Mouse (Mus musculus) large intestine, adult 2 months (tissue): Measurements from ENCODE around the gene Nmrk1. TPM values are rescaled to one million over a fixed set of nuclear protein-coding genes. Genes with fewer than 3 reads are reported as not detected.

Source experiments
- DNase-seq: peaks from one replicate; pipeline ENCODE4 v3.0.0-alpha.2; 2012; ENCODE audit warnings: low read depth, low spot score
- WGBS: fragments of 180-500 bp; shearing (Covaris S2); methylation state at CpG from one replicate; pipeline ENCODE4 v1.1.7; 2018; 5-methylcytosine and 5-hydroxymethylcytosine counted together
- polyA plus RNA-seq: library from polyadenylated mRNA; depleted of rRNA; stranded (reverse); fragments of >200 nt; gene quantifications from 2 replicates; pipeline ENCODE4 v1.2.3, GENCODE M21; 2012

Nmrk1 gene
- polyA plus RNA-seq, 1 experiment, result 4.9 TPM

- DNase-seq, result no peak
- 57% methylated on average over 6 of the region's 6 CpGs for WGBS
Measured at GRCm38 (mm10) chr19:18608975-18609374, 22.8 kb upstream of the Nmrk1 start.

GRCm38 (mm10) chr19:18614337-18614736 is 17.4 kb upstream of the Nmrk1 start:
- WGBS, result 87% methylated on average over 7 of the region's 7 CpGs

DNA sequence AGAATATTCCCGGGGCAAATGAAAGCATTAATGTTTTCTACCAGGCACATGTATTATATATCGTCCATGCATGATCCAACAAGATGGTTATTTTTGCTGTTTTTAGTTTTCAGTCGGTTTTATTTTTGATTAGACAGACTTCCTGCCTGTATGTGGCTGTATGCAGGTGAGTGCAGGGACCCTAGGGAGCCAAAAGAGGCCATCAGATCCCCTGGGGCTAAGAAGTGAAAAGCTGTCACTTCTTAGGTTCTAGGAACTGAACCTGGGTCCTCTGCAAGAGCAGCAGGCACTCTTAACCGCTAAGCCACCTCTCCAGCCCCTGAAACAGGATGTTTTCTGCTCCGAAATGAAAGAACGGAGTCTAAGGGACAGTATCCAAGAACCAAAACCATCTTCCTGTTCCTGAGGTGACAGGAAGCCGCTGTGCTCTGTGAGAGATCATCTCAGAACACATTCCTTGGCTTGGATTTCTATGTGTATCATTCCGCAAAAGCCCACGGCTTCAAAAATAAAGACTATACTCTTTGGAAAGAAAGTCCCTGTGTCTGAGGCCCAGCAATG is 16.0 kb upstream of the Nmrk1 start:
- WGBS, result 70% methylated on average over 9 of the region's 9 CpGs
- no peak for DNase-seq

More at GRCm38 (mm10) chr19:18614337-18614736, 17.4 kb upstream of the Nmrk1 start:
- no peak for DNase-seq

DNA sequence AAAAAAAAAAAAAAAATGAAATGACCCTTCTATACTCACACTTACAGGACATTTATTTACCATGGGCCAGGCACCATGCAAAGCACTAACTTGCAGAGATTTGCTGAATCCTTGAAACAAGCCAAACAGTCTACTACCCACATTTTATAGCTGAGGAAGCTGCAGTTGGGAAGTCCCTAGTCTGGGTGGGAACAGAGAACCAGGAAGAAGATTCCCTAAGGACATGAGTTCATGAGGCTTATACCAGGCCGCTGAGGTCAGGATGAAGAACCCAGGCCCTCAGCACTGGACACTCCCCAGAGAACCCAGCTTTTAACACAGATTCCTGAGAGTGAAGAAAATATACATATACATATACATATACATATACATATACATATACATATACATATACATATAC is 14.2 kb upstream of the Nmrk1 start:
- DNase-seq, result no peak
- WGBS, result 89% methylated on average over 1 of the region's 1 CpGs

- 70% methylated on average over 5 of the region's 5 CpGs for WGBS
- no peak for DNase-seq
Measured at GRCm38 (mm10) chr19:18619060-18619459, 12.7 kb upstream of the Nmrk1 start.

DNA sequence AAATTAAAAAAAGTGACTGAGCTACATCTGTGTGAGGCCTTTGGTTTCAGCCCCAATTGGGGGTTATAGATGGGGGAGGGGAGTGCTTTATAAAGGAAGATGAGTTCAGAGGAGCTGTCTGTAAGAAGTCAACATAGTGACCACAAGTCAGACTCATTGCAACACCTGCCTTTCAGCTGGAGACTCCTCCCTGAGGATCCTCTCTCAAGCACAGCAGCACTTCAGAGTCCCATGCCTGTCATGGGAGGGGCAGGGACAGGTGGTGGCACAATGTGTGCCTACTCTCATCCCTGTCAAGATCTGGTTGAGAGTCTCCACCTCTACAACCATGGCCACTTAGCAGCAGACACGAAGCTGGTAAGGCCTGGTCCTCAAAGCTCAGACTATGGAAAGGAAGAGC is 12.1 kb upstream of the Nmrk1 start:
- no peak for DNase-seq
- 75% methylated on average over 1 of the region's 1 CpGs for WGBS

GRCm38 (mm10) chr19:18623894-18624293 is 7.9 kb upstream of the Nmrk1 start:
- WGBS, result 70% methylated on average over 2 of the region's 2 CpGs
- no peak for DNase-seq

DNA sequence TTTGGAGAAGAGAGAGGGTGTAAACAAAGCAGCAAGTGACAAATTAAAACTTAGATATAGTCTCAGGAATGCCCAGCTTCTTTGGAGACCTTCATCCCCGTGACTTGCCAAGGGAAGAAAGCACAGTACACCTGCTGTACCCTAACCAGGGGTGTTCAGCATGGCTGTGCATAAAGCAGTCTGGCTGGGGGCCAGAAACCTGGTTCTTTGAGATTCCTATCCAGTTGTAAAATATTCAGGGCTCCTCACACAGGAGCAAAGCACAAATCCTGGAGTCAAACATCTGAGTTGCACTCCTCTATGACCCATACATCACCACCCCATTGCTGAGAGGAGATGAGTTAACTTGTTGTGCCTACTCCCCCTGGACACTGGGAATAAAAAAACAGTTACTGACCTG is 2.2 kb upstream of the Nmrk1 start:
- no peak for DNase-seq
- 27% methylated on average over 1 of the region's 1 CpGs for WGBS

GRCm38 (mm10) chr19:18630221-18631119 is 1.3 kb upstream of the Nmrk1 start:
- peak; percentile 24 for DNase-seq
- WGBS, result 3% methylated on average over 17 of the region's 17 CpGs

DNA sequence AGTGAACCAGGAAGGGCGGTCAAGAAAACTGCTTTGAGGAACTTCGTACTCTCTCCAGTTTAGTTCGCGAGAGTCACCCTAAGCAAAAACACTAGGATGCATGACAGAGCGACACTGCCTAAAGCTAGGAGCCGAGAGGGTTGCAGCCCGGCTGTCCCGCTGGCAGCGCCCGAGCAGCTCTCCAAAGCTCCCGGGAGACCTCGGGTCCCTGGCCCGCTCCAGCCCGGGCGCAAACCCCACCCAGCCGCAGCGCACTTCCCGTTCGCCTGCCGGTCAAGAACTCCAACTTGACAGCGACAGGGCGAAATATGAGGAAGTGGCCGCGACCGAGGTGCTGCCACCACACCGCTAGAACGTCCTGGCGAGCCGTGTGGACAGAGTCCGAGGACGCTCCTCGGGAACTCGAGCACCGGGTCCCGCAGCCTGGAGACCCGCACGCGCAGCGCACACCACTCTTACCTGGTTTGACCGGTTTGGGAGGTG is 548 bp upstream of the Nmrk1 start:
- DNase-seq, result peak; percentile 44
- WGBS, result under 1% methylated on average over 40 of the region's 40 CpGs

DNA sequence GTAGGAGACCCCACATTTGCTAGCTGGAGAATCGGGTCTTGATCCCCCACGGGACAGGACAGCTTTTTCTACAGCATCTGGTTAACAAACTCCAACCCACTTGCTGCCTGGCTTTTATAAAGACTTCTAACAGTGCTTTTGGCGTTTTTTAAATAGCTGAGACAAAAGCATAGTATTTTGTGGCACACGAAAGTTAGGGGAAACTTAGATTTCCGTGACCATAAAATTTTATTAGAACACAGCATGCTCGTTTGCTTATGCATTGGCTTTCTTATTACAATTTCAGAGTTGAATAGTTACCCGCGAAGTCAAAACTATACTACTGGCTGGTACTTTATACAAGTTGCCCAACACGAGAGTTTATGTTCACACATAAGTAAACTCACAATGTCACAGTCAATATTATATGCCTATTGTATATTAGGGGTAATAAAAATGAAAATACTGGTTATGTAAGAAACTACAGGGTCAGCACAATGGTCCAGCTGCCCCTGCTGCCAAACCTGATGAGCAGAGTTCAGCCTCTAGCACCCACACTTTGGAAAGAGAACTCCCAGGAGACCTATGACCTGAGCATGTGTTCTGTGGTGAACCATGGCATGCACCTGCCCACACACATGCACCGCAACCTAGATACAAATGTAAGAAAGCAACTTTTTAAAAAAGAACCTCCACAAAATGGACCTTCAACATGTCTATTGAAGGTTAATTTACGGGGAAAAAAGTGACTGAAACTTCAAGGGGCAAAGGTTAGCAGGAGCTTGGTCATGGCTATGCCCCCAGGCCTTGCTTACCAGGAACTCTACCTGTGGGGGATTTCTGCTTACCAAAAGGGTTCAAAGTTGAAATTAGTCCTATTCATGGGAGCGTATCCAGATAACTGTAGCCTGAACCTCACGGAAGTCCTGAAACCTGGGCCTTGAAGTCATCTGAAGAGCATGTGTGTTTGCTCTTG is 758 bp downstream of the Nmrk1 start:
- no peak for DNase-seq
- WGBS, result 43% methylated on average over 13 of the region's 13 CpGs

GRCm38 (mm10) chr19:18637954-18638353 is 6.2 kb downstream of the Nmrk1 start:
- no peak for DNase-seq
- WGBS, result 80% methylated on average over 5 of the region's 5 CpGs

GRCm38 (mm10) chr19:18638949-18639348 is 7.2 kb downstream of the Nmrk1 start:
- WGBS, result 60% methylated on average over 5 of the region's 5 CpGs
- no peak for DNase-seq

DNA sequence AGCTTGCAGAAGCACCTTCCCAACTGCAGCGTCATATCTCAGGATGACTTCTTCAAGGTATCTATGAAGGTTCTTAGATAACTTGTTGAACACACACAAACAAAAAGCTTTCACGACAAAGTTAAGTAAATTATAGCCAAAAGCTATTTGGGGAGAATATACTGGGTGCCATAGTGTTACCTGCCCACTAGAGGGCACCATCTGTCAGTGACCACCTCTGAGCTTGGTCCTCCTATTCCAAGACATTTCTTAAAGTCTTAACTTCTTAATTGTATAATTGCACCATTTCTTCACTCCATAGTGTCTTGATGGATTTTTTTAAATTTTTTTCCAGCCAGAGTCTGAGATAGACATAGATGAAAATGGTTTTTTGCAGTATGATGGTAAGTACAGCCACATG is 7.8 kb downstream of the Nmrk1 start:
- 26% methylated on average over 2 of the region's 2 CpGs for WGBS
- no peak for DNase-seq

DNA sequence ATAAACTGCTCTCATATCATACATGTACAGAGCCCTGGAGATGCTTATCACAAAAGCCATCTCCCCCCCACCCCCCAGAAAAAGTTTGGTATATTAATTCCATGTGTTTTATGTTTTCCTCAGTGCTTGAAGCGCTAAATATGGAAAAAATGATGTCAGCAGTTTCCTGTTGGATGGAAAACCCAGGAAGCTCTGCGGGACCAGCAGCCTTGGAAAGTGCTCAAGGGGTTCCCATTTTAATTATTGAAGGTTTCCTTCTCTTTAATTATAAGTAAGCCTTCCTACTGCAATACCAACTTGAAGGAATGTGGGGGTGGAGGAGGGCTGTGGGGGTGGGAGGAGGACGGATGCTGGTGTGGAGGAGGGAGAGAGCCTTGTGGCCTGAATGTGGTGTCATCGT is 9.3 kb downstream of the Nmrk1 start:
- DNase-seq, result no peak
- 84% methylated on average over 4 of the region's 4 CpGs for WGBS

DNA sequence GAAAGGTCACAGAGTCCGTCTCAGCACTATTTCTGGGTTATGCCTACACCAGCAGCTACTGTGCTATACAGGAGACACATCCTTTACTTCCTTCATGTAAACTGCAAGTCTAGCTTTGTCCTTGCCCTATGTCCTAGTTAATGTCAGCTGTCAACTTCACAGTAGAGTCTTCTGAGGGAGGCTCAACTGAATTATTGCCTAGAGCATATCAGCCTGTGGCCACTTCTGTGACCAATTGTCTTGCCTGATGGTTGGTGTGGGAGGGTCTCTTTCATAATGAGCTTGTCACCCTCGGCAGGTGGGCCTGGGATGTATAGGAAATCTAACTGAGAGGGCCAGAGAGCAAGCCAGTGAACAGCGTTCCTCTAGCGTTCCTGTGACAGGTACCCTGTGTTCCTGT is 11.7 kb downstream of the Nmrk1 start:
- DNase-seq, result no peak
- WGBS, result 73% methylated on average over 4 of the region's 4 CpGs

- WGBS, result 73% methylated on average over 6 of the region's 6 CpGs
- no peak for DNase-seq
Measured at GRCm38 (mm10) chr19:18644084-18644483, 12.3 kb downstream of the Nmrk1 start.

GRCm38 (mm10) chr19:18646397-18646796 is 14.6 kb downstream of the Nmrk1 start:
- 70% methylated on average over 3 of the region's 3 CpGs for WGBS
- DNase-seq, result no peak

- no peak for DNase-seq
- 84% methylated on average over 5 of the region's 5 CpGs for WGBS
Measured at GRCm38 (mm10) chr19:18646853-18647420, 15.2 kb downstream of the Nmrk1 start.
